Mouse (Mus musculus) thymus, postnatal 14 days (tissue): Measurements from ENCODE around the gene Dip2c.

Experiments used
- DNase-seq: peaks from one replicate; pipeline ENCODE4 v3.0.0; 2021

The Dip2c gene

DNA sequence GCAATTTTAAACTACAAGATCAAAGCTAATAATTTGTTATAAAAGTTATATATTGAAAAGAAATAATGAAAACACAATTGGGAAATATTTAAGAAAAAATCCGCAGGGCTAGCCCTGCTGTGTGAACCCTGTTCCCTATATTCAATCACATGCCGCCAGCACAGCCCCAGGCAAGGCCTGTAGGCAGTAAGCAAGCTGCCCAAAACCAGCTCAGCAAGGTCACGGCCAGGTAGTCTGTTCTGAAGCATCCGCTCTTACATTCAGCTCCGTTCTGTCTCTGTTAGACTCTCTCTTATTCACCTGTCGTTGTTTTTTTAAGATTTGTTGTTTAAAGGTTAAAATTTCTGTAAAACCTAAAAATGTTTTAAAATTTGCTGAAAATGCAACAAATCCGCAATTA is 409.9 kb downstream of the Dip2c start:
- DNase-seq = no peak

DNA sequence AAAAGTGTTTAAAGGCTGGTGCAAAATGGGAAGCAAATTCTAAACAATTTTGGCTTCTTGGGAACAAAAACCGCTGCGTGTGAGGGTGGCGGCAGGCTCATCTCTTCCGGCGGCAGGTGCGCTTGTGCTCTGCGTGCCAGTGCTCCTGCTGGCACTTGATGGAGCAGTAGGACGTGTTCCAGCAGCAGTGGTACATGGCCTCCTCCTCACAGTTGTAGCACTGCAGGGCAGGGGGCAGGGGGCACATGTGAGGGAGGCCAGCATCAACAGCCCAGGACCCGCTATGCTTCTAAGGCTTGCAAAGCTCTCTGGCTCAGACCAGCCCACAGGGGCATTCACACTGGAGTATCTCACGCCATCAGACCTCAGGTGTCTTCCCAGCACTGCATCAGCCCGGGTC is 410.4 kb downstream of the Dip2c start:
- no peak for DNase-seq

DNA sequence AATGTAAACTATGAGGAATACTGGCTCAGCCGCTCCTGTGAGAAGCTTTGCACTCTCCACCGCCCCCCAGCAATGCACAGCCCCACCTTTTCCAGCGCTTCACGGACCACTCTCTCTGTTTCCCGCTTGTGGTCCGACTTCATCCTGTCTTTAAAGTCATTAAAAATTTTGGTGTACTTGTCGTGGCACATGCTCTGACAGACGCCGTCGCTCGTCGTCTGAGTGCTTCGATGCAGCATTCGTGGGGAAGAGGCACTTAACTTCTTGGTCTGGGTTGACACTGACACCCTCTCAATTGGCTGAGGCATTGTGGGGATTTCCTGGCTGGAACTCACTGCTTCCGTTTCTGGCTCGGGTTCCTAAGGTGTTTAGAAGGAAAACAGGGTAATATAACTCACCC is 413.0 kb downstream of the Dip2c start:
- DNase-seq = no peak

DNA sequence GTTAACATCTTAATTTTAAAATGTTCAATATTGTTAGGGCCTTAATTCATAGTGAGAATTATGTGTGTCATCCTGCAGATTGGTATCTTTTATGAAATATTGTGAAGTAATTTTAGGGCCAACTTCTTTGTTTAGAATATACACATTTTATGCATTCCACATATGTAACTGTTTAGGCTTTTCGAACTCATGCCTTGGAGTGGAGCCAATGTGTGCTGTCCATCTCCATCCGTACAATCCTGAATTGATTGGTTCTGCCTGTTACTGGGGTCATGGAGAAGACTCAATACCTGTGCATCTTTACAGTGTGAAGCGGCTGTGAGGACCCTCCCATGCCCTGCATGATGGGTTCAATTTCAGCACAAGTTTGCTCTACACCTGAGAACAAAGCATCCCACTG is 416.5 kb downstream of the Dip2c start:
- DNase-seq = no peak

DNA sequence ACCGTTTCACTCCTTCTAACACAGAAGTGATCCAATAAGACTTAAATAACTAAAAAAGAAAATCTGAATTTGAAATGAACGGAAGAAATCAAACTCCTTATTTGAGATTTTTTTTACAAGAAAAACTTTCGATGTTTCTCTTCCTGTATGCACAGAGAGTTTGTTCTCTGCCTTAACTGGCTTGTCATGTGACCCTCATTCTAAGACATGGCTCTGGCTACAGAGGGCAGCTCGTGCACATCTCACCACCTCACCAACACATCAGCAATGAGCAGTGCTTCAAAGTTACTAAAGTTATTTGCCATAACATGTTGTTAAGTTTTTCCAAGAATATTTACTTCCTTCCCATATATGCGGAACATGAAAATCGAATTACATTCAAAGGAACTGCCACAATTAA is 418.3 kb downstream of the Dip2c start:
- DNase-seq = no peak

DNA sequence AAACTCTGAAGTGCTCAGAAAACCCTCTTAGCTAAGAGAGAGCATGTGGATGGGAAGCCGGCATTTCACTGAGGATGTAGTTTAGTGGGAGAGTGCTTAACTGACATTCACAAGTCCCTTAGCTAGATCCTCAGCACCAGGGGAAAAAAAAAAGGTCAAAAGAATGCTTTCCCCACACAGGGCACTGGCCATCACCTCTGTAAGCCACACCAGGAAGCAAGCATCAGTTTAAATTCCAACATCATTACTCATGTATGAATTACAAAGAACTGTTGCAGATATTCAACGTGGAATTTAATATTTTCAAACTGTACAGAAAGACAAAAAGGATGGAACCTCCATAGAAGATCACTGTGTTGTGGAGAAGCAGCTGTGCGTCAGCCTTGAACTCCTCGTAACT is 419.1 kb downstream of the Dip2c start:
- DNase-seq = no peak

DNA sequence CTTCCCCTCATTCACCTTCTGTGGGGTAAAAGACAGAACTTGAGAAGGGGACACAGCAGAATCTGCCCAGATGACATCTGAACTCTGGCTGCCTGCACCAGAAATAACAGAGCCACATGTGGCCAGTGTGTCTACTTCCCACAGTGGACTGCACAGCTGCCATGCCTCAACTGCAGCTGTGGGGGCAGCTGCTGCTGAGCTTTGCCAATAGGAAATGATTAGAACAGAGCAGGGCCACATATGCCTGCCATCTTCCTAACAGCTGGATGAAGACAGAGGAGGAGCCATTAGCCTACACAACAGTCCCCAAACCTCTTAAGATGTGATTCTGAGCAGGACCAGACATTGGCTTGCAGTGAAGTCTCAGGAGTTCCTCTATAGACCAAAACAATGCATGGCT is 419.5 kb downstream of the Dip2c start:
- no peak for DNase-seq

DNA sequence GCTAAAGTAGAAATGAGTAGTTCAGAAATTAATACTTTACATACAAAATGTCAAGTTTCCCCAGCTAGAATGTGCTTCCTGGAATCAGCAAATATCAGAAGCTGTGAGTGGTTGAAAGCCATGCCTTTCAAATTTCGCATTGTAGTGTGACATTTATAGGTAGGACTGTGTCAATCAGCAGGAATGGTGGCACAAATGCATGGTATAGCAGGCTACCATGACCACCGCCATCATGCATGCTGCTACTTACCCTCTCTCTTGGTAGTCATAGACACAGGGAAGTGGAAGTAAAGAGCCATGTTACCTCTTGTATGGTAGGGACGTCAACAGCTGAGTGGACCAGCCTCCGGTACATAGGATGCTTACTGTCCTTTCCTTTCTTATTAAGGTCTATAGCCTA is 421.0 kb downstream of the Dip2c start:
- no peak for DNase-seq

DNA sequence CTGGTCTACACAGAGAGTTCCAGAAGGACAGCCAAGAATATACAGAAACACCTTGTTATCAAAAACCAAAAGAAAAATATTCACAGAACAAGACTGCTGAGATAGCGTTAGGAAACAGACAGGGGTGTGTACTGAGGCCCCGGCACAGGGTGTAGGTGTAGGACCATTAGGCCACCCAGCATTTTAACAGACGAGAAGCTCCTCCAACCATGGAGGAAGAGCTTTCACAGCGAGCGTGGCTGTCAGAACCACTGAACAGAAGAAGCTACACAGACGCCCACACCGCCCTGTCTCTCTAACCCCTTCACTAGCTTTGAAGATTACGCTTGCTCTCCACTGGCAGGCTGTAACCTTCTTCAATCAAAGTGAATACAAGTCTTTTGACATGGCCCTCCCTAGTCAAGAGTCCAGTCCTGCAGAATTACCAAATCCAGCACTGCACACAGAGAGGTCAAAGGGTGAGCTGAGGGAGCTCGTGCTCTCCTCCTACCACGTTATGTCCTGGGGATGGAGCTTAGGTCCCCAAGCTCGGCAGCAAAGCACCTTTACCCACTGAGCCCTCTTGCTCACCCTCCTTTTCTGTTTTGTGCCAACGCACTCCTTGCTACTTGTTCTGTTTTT is 426.4 kb downstream of the Dip2c start:
- no peak for DNase-seq

DNA sequence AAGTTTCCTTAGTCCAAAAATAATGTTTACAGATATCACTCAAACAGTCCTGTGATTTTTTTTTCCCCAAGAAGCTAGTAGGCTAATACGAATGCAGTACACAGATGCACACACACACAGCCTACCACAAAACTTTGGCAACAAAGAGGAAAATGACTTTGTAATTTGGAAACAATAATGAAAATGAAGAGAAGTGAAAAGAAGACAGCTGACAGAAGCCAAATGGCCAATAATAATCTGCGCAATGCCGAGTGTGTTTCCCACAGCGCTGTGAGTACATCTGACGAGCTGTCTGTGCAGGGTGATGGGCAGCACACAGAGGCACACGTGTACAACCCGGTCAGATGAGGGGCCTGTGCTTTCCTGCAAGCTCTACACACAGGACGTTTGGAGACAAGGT is 430.4 kb downstream of the Dip2c start:
- DNase-seq = no peak

DNA sequence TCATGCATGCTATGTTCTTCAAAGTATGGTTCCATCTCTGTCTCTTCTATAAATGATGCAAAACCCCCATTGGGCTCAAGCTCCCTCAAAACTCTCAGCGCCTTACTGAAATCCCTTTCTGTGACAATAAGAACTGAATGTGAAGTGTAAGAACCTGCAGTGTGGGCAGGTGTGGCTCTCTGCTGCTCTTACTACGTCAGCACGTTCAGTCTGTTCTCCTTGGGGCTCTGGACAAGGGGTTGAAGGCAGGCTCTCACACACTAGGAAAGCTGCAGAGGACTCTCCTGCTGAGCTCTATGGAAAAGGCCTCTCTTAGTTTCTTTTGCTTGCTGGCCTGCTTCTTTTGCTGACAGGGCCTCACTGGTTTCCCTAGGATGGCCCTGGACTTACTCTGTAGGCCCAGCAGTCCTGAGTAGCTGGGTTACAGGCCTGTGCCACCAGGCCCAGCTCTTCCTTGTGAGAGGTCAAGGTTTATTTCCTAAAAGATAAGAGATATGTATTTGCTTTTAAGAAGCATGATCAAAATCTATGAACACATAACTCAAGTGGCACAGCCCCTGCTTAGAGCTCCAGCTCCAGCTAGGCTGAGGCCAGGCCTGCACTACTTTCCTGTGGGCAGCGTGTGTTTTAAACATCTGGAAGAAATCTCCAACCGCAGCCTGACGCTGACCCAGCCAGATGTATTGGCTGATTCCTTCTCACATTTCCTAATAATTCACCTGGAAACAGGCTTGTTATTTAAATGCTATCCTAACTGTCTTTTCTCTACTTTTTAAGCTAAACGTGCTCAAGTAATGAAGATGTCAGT is 432.3 kb downstream of the Dip2c start:
- DNase-seq = no peak

DNA sequence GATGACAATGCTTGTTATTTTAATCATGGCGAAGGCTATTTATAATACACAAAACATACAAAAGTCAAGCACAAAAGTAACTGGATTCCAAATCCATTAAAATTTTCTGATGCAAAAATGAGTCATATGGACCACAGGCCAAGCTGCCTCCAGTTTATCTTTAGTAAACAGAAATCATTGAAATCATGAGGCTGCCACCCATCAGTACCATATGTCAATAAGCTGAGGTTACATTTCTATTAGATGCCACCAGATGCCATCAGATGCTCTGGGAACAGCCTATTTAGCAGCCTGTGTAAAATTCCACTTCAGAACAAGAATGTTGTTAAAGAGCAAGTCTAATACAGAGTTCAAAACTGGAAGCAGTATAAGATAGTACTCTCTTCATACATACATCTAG is 436.1 kb downstream of the Dip2c start:
- DNase-seq = no peak

DNA sequence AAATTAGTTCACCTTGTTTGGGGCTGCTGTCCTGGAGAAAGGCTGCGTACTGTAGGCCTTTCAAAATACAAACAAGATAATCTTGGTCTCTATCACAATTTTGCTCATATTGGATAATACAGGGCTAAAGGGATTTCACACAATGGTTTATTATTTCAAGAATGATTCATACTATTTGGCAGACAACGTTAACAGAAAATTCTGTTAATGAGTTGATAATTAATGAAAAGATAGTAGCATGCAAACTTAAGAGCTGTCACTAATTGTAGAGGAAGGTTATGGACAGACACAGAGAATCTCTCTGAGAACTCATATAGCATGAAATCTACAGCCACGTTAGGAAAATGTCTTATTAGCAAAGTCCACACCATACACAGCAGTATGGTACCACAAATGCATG is 436.6 kb downstream of the Dip2c start:
- DNase-seq = no peak

DNA sequence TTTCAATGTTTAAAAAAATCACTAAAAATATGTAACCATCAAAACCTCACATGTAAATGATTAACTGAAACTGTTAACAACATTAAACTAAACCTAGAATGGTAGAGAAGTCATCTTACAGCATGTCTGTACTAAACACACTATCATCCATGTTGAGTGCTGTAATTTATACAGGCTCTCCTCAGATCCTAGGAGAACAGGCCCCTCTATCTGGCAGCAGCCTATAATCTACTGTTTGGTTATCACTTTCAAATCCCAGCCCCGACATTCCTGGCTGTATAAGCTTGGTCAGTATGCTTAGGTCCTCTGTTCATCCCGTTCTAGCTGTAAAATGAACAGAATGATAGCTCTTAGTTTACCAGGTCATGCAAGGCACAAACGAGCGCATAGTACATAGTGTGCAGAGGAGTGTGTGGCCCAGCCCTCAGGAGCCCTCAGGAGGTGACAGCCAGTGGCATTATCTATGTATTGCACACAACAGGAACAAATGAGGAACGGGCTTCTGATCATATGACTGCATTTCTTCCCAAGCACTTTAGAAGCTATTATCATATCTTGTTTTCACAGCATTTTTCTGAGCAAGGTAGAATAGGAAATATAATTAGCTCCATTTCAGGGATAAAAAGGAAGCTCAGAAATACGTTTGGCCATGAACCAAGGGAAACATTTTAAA is 437.3 kb downstream of the Dip2c start:
- DNase-seq = no peak

DNA sequence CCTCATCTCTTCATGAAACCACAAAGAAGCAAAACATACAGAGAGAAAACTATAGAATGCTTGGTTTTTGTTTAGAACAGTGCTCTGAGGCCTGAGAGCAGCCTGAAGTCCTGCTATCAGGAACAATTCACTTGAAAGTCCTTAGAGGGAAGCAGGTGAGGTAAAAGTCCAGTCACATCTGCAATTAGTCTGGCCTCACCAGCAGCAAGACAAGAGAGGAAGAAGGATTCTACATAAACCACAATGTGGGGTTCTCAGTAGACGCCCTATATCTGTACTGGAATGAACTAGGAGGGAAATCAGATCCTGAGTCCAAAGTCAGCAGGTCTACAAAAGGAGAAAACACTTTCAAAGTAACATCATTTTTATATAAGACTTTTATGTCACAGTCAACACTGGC is 438.9 kb downstream of the Dip2c start:
- DNase-seq = no peak
